Mouse (Mus musculus) heart, postnatal 10 days (tissue): ENCODE data around the gene Gm20388. TPM values are rescaled to one million over a fixed set of nuclear protein-coding genes. Genes with fewer than 3 reads are reported as not detected.
"Not testable (repeated sequence)": the region's sequence is repeated elsewhere in the genome, so short reads cannot be mapped to it uniquely, and the experiment has no call there.

ENCODE experiments used
- DNase-seq, 2 experiments: peaks; one replicate each; pipeline ENCODE4 v3.0.0; 2021
- intact Hi-C: fragments of 180-260 bp; cut with DNase I; formaldehyde crosslinking; loops from one replicate; pipeline ENCODE4 v1.15.1; 2025
- total RNA-seq, 2 experiments: library from RNA; stranded (reverse); gene quantifications; 2 replicates each; pipeline ENCODE4 v1.2.3; 2021

Gm20388 gene
- total RNA-seq, 2 experiments from 2014 or later: 2.0 to 2.2 TPM

DNA sequence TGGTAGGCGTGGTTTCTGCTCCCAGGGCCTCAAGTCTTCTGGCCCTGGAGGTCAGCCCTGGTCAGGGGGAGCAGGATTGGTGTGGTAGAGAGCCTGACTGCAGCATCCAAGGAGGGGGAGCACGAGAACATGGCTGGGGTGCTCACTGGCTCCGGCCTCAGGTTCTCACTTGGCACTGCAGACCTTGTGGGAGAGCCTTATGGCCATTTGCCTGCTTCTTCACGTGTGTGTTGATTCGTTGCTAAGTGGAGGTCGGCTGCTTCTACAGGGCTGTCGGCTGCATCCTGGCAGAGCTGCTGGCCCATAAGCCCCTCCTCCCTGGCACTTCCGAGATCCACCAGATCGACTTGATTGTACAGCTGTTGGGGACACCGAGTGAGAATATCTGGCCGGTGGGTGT is 3319.7 kb downstream of the Gm20388 start:
- DNase-seq, intact Hi-C loops: not testable (repeated sequence)

GRCm38 (mm10) chr8:123231742-123232141 is 3321.1 kb downstream of the Gm20388 start:
- intact Hi-C loops: no loop called here
- DNase-seq: peak; percentile 38 to 51

DNA sequence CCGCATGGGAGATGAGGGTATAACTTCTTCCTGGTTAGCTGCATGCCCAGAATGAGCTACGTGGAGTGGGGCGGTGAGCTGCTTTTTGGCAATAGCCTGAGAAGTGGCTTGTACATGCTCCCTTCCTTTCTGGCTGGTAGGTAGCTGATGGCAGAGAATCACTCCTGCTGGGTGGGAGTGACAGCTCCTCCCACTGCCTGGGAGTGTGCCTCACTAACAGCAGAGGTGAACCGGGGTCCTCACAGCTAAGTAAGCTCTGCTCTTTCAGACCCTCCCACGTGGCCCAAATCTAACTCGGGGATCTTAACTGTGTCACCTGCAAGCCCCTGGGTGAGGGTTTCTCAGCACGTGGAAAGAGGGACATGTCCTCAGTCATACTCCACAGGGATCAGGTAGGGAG is 3321.9 kb downstream of the Gm20388 start:
- intact Hi-C loops: no loop called here
- no peak for DNase-seq

DNA sequence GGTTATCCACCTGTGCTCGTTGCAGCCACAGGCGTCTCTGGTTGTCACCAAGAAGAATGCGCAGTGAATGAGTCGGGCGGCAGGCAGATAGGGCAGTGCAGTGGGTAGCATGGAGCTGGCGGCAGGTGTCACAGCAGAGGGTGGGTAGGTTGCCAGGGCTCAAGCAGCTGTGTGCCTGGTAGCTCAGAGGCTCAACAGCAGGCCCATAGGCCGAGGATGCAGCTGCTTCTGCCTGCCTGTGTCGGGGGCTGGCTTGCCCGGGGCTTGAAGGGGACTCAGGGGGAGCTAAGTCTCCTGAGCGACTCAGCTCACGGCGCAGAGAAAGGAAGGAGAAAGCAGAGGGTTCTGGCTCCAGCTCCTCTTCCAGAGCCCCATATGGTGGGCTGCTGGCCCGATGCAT is 3322.7 kb downstream of the Gm20388 start:
- no peak for DNase-seq
- intact Hi-C loops: no loop called here

DNA sequence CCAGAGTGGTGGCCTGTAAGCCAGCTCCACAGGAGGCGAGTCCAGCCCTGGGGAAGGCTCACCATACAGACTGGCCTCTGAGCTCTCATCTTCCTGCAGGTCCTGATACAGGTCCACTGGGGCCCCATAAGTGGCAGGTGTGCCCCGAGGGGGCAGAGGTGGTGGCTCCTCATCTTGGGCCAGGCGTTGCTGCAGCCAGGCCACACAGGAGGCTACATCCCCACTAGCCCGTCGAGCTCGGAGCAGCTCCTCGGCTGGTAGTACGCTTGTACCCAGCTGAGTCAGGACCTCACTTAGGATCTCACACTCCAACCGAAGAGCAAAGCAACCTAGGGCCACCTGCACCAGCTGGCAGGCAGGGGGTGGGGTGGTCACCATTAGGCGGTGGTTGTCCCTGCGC is 3323.1 kb downstream of the Gm20388 start:
- DNase-seq: no peak
- intact Hi-C loops: no loop called here

- DNase-seq: no peak
- intact Hi-C loops: no loop called here
These were observed 3324.4 kb downstream of the Gm20388 start for GRCm38 (mm10) chr8:123234918-123235519.

DNA sequence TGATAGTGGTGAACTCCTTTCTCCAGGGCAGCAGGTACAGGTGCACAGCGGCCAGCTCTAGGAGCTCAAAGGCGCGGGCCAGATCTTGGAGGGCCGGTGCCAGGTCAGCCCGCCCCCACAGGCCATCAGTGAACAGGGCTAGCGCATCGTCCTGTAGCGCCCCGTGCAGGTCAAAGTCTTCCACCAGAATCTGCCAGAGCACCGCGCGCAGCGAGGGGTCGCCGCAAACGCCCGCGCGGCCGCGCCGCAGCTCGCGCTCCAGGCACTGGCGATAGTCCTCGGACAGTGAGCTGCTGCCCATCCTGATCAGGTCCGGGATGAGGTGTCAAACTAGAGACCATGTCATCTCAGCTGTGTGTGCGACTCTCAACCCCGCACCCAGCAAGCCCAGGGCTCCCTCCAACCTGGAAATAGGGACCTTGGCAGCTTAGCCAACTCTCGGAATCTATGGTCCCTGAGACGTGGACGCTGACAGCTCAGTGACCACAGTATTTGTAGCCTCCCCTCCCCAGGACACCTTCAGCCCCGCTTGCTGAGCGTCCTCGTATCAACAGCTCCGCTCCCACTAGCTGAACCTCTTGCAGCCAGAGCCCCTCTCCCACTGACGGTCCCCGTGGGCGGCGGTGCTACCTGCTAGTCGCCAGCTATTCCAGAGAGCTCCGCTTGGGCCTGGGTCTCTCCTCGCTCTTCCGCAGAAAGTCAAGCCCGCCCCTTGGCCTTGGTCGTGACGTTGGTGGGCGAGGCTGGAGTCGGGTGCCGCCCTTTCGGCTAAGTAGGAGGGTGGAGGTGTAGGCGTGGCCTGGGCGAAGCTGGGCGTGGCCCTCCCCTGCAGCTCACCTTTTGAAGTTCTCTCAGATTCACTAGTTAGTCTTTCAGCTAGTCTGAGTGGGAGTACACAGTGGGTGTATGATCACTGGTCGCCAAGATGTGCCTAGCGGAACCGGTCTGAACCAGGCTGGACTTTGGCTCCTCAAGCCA is 3325.2 kb downstream of the Gm20388 start, which contains the start of gene Spata2l:
Gene Spata2l, minus strand, starts transcription at position 714 of the 978 bp plus-strand sequence.
- intact Hi-C loops: no loop called here
- peak; percentile 86 to 88 for DNase-seq

GRCm38 (mm10) chr8:123239398-123239797 is 3328.8 kb downstream of the Gm20388 start:
- no peak for DNase-seq
- intact Hi-C loops: no loop called here

GRCm38 (mm10) chr8:123242107-123242923 is 3331.7 kb downstream of the Gm20388 start:
- no peak for DNase-seq
- intact Hi-C loops: no loop called here

- intact Hi-C loops: no loop called here
These were observed 3332.4 kb downstream of the Gm20388 start for GRCm38 (mm10) chr8:123243053-123243452.

GRCm38 (mm10) chr8:123244382-123244781 is 3333.7 kb downstream of the Gm20388 start:
- no peak for DNase-seq
- intact Hi-C loops: no loop called here

More at GRCm38 (mm10) chr8:123243053-123243452, 3332.4 kb downstream of the Gm20388 start:
- no peak for DNase-seq

DNA sequence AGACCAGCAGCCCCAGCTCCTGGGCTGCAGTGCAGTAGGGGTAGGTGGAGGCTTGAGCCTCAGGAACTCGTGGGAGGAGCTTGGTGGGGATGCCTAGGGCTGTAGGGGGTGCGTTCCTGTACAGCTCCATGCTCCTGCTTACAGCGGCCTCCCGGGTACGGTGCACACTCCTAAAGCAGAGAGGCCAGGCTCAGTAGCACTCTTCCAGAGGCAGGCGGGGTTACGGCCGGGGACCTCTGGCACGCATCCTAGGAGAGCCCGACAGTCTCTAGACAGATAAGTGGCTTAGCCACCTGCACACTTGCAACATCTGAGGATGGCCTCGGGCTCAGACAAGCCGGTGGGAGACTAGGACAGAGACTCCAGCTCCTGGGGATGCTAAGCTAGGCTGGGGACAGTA is 3334.9 kb downstream of the Gm20388 start:
- intact Hi-C loops: no loop called here
- no peak for DNase-seq

GRCm38 (mm10) chr8:123247748-123248147 is 3337.1 kb downstream of the Gm20388 start:
- DNase-seq: no peak
- intact Hi-C loops: no loop called here

DNA sequence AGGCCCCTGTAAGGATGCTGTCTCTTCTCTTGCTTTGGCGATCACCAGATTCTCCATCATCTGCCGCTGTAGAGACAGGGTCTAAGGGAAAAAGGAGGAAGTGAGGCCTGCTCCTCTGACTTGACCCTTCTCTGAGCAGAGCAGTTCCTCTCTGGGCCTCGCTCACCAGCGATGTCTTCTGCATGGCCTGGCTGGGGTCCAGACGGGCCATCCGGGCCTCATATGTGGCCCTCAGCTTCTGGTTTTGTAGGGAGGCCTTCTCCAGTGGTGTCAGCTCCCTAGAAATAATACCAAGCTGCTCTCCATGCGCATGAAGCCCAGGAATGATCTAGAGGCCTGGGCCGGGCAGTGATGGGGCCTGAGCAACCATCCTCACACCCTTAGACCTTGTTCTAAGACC is 3338.0 kb downstream of the Gm20388 start:
- no peak for DNase-seq

DNA sequence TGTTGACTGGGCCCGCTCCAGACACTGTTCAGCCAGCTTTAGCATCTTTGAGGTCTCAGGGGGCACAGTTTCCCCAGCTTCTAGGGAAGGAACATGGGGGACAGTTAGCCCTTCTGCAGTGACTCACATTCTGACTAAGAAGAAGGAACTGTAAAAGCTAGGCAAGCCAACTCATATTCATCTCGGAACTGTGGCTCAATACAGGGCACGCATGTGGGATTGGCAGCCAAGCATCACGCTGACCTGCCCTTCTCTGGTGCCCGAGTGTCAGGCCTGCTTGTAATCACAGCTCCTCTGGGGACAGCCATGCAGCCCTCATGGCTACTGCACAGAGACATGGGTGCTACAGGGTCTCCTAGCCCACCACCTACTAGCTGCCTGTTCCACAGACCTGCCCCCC is 3340.3 kb downstream of the Gm20388 start:
- intact Hi-C loops: loop anchor here (5.0 kb wide), 1 partner anchor 39 kb away; the partner anchor contains the start of genes Chmp1a and Spata33
- no peak for DNase-seq

More for the DNA sequence above, 3338.0 kb downstream of the Gm20388 start:
- intact Hi-C loops: no loop called here

DNA sequence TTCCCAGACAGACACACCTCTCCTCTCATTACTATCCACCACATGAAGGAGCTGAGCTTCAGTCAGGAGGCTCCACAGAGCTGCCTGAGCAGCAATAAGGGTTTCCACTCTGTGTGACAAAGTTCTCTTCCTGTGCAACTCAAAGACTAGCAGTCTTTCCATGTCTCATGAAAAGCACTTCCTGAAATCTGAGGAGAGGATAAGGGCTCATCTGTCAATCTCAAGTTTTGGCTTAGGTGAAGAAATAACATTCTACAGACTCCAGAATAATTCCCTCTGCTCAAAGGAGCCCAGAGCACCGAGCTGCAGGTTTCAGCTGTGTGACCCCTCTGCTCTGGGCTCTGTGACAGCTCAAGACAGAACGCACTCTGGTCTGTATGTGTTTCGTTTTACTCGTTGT is 3342.3 kb downstream of the Gm20388 start:
- intact Hi-C loops: loop anchor here (5.0 kb wide), 1 partner anchor 41 kb away; the partner anchor contains the start of genes Chmp1a and Spata33
- DNase-seq: no peak

GRCm38 (mm10) chr8:123253451-123254098 is 3342.9 kb downstream of the Gm20388 start:
- no peak for DNase-seq
- intact Hi-C loops: loop anchor here (5.0 kb wide), 1 partner anchor 41 kb away; the partner anchor contains the start of genes Chmp1a and Spata33

DNA sequence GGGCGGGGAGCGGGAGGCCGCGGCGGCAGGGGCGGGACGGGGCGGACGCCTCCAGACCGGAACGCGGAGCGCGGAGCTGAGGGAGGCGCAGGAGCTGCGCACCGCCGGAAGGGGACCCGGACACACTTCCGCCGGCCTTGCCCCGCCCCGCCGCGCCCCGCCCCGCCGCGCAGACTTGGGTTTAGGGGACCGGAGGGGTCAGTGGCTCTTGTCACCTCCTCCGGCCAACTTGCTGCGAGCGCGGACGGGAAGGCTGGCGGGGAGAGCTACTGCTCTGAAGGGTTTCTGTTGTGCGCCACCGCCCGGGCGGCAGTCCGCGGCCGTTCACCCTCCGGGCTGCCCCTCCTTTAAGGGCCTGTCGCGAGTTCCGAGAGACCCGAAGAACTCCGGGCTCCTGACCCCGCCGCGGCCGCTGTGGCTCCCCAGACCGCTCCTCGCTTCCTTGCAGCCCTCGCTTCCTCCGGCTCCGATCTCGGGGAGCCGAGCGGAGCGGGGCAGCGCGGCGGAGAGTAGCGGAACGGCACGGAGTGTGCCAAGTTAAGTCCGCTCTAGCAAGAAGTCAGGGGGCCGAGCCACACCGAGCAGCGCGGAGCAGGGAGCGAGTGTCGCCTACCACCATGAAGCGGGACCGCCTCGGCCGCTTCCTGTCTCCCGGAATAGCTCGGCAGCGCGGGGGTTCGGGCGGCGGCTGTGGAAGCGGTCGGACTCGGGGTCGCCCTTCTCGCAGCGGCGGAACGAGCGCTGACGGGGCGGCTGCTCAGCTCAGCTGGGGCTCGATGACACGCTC is 3343.7 kb downstream of the Gm20388 start, which contains the start of the genes Zfp276 and Vps9d1:
Gene Zfp276, plus strand, starts transcription at position 97 of the 787 bp plus-strand sequence.
Gene Vps9d1, minus strand, starts transcription at position 250 of the 787 bp plus-strand sequence.
- peak; percentile 89 for DNase-seq
- intact Hi-C loops: loop anchor here (5.0 kb wide), 1 partner anchor 42 kb away; the partner anchor contains the start of genes Chmp1a and Spata33

GRCm38 (mm10) chr8:123255170-123255569 is 3344.5 kb downstream of the Gm20388 start:
- no peak for DNase-seq
- intact Hi-C loops: no loop called here
